Mouse (Mus musculus): Measurements from ENCODE around the gene Bst1.

Bst1 gene

DNA sequence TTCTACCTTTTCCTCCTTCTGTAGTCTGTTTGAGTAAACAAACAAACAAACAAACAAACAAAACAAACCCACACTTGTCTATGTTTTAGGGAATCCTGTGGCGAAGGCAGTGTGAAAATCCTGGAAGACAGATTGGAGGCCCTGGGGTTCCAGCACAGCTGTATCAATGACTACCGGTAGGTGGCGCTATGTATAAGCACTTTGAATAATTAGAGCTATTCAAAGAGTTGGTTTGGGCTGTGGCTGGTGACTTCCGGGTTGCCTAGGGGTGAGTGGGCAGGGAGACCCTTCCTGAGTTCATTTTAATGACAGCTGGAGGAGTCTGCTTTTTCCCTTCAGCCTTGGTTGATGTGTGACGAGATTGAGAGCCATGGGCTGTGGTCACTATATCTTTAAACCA lies 18.7 kb downstream of the Bst1 start:
- TF ChIP-seq GATA4 (IDR thresholded peaks at IDR 0.05; ENCODE audit: insufficient replicate concordance, low read length), result no peak

DNA sequence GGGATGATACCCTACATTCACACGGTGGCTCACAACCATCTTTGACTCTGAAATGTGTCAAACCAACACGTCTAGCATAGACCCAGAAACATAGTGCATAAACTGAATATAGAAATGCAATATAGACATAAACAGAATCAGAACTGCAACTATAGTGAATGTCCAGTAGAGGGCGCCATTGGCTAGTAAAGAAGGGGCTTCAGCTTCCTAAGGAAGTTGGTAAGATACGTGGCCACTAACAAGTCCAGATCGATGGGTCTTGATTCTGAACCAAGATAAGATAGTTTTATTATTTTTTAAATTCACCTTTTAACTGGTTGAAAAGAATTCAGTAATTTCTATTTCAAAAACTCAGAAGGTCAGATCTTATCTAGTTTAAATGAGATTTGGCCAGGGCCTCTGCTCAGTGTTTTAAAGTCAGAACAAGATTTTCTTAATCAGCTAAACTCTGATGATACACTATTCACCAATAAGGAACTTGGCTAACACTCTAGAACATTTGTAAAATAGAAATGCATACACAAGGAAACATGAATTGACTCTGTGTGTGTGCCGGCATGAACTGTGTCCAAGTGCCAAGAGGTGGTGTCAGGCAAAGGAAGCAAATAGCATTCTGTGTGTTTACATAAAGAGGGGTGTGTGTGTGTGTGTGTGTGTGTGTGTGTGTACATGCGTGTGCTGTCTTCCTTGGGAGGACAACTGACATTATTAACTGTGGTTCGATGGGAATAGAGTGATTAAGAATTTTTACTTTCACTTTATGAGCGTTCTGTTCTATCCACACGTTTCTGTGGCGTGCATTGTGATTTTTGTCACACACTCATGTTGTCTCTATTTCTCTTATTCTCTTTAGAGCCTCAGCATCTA lies 22.7 kb downstream of the Bst1 start:
- TF ChIP-seq GATA4 (IDR thresholded peaks at IDR 0.05; ENCODE audit: insufficient replicate concordance, low read length), result peak; percentile 73

DNA sequence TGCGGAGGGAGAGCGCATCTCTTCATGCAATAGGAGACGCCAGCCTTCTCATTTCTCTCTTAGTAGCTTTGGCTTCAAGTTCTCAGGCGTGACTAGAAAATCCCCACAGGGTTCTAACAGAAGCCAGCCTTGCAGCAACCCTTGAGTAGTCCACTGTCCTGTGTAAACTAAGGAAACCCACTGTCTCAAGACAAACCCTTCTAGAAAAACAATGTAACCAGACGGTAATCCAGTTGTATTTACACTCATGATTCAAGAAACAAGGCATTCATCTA lies 23.3 kb downstream of the Bst1 start:
- TF ChIP-seq GATA4 (IDR thresholded peaks at IDR 0.05; ENCODE audit: insufficient replicate concordance, low read length), result no peak

- TF ChIP-seq GATA4 (IDR thresholded peaks at IDR 0.05; ENCODE audit: insufficient replicate concordance, low read length), result no peak
Observed at GRCm38 (mm10) chr5:43842576-43843155, 24.0 kb downstream of the Bst1 start.

- TF ChIP-seq GATA4 (IDR thresholded peaks at IDR 0.05; ENCODE audit: insufficient replicate concordance, low read length), result no peak
Observed at GRCm38 (mm10) chr5:43845083-43845482, 26.4 kb downstream of the Bst1 start.

DNA sequence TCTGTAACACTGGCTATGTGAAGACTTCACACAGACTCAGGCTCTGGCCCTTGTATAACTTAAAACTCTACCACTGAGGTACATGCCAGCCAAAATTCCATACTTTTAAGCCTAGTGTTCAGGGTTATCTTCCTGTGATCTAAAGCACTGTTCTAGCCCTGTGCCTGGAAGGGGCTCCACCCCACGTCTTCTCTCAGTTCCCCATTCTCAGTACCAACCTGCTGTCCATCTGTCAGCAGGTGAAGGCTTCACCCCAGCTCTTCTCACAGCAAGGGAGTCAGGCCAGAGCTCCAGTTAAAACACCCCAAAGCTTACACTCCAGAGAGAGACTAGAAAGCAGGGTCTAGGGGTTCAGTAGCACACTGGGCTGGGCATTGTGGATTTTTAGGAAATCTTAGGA lies 27.0 kb downstream of the Bst1 start:
- TF ChIP-seq GATA4 (IDR thresholded peaks at IDR 0.05; ENCODE audit: insufficient replicate concordance, low read length), result no peak

DNA sequence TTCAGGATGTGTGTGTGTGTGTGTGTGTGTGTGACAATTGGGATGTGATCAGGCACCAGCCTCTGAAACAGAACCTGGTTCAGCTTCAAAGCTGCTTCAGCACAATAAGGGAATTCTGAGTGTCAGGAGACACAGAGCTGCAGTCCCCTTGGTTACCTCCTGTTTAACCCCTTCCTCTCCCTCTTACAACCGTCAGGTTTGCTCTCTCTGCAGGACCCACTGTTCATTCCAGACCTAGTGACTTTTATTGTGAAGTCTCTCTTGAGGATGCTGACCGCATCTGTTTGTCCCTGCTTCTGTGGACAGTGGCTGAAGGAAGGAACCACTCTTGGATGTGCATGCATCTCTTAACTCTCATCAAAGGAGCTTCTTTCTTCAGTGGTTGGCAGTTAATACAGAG lies 27.5 kb downstream of the Bst1 start:
- TF ChIP-seq GATA4 (IDR thresholded peaks at IDR 0.05; ENCODE audit: insufficient replicate concordance, low read length), result no peak

GRCm38 (mm10) chr5:43847555-43847954 lies 28.9 kb downstream of the Bst1 start:
- no peak for TF ChIP-seq GATA4 (IDR thresholded peaks at IDR 0.05; ENCODE audit: insufficient replicate concordance, low read length)

GRCm38 (mm10) chr5:43848275-43848674 lies 29.6 kb downstream of the Bst1 start:
- TF ChIP-seq GATA4 (IDR thresholded peaks at IDR 0.05; ENCODE audit: insufficient replicate concordance, low read length), result no peak

GRCm38 (mm10) chr5:43853096-43853867 lies 34.6 kb downstream of the Bst1 start:
- no peak for TF ChIP-seq GATA4 (IDR thresholded peaks at IDR 0.05; ENCODE audit: insufficient replicate concordance, low read length)

DNA sequence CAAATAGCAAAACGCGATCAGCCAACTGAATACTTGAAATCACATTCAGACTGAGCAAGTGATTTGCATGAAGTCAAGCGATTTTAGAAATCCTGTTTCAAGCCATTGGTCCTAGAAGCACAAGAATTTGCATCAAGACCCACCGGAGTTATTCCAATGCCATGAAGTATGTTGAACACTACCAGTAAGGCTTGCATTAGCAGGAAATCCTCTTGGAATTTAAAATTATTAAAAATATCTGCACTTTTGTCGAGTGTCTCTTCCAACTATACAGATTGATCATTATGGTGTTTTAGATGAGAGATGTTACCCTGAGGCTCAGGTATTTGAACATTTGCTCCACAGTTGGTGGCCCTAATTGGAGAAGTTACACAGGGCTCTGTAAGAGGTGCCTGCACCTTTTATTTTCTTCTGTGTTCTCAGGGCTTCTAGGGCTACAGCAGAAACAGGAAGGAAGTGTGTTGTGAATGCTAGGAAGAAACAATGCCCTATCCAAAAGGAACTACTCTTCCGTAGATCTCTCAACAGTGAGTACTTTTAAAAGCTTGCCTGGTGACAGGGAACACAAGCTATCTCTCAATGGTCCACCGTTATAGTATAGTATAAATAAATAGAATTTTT lies 35.3 kb downstream of the Bst1 start:
- 0 out of 2 replicates have a peak, but pooled peaks have one; percentile 50 for TF ChIP-seq GATA4 (IDR thresholded peaks at IDR 0.05; ENCODE audit: insufficient replicate concordance, low read length)

- TF ChIP-seq GATA4 (IDR thresholded peaks at IDR 0.05; ENCODE audit: insufficient replicate concordance, low read length), result peak; percentile 94
Observed at GRCm38 (mm10) chr5:43855769-43856168, 37.1 kb downstream of the Bst1 start.

DNA sequence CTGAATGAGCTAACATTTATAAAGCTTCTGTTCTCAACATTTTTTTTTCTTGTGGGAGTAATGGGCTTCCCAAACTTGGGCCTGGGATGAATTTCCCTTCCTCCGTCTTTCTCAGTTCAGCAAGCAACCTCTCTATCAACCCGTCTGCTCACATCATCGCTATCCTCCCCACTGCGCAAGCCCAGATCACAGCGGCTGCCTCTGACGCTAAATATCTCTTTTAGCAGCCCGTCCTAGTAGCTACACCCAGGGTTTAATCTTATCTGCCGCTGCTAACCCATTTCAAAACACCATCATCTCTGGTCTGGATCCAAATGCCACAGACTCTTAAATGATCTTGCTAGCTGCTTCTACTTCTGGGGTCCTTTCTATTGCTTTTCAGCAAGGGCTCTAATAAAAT lies 41.0 kb downstream of the Bst1 start:
- TF ChIP-seq GATA4 (IDR thresholded peaks at IDR 0.05; ENCODE audit: insufficient replicate concordance, low read length), result no peak

GRCm38 (mm10) chr5:43860096-43860495 lies 41.4 kb downstream of the Bst1 start:
- no peak for TF ChIP-seq GATA4 (IDR thresholded peaks at IDR 0.05; ENCODE audit: insufficient replicate concordance, low read length)

GRCm38 (mm10) chr5:43860670-43861431 lies 42.2 kb downstream of the Bst1 start:
- no peak for TF ChIP-seq GATA4 (IDR thresholded peaks at IDR 0.05; ENCODE audit: insufficient replicate concordance, low read length)

All from liver, adult (tissue).